Mouse (Mus musculus) retina, postnatal 1 day (tissue): ENCODE results near the gene Mta3.
"Not testable (repeated sequence)": the region's sequence is repeated elsewhere in the genome, so short reads cannot be mapped to it uniquely, and the experiment has no call there.

ENCODE experiments used
- DNase-seq: peaks from one replicate; pipeline ENCODE4 v3.0.0-alpha.2; 2012

Gene Mta3

GRCm38 (mm10) chr17:83854284-83854918 is 148.4 kb downstream of the Mta3 start:
- peak; percentile 61 for DNase-seq

GRCm38 (mm10) chr17:83858413-83858812 is 152.4 kb downstream of the Mta3 start:
- no peak for DNase-seq

GRCm38 (mm10) chr17:83859639-83860038 is 153.7 kb downstream of the Mta3 start:
- DNase-seq, result no peak

GRCm38 (mm10) chr17:83860224-83860623 is 154.3 kb downstream of the Mta3 start:
- DNase-seq, result no peak

GRCm38 (mm10) chr17:83860968-83861367 is 155.0 kb downstream of the Mta3 start:
- DNase-seq, result not testable (repeated sequence)

- peak; percentile 94 for DNase-seq
Observed at GRCm38 (mm10) chr17:83861444-83862133, 155.6 kb downstream of the Mta3 start.

- DNase-seq, result peak; percentile 80
Observed at GRCm38 (mm10) chr17:83862134-83862881, 156.3 kb downstream of the Mta3 start.

GRCm38 (mm10) chr17:83865366-83865765 is 159.4 kb downstream of the Mta3 start:
- DNase-seq, result no peak

GRCm38 (mm10) chr17:83866582-83866981 is 160.6 kb downstream of the Mta3 start:
- DNase-seq, result peak; percentile 74

- DNase-seq, result no peak
Observed at GRCm38 (mm10) chr17:83870385-83870784, 164.4 kb downstream of the Mta3 start.
